ENCODE assay signal across 8 mouse cellular contexts in the genomic region with DNA sequence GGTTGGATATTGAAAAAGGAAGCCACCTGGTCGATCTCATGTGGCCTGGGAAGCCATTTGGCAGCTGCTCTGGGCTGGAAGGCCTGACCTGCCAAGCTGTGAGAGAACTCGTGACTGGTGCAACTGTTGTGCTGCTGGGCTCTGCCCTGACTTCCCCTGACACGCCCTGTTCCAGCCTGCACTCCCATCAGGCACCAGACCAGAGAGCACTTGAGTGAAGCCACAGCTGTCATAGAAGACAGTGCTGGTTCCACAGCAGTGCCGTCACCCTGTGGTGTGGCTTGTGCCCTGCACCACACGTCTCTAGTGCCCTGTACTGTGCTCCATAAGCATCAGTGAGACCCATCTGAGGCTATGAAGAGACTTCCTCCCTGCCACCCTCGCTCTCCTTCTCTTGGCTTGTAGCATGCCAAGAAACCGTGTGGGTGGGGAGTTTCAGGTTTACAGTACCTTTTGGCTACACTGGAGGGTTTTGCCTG.
DNase-seq lines count a peak whose midpoint lies in the region; ATAC-seq and TF ChIP-seq lines count a peak whose summit lies in the region.
"Had no signal": no experiment of that assay in that cellular context is flagged by ENCODE, and none has a peak within 500 bp of the region (broad histone marks: within the 10 kb centered on the region; RNA-seq: fewer than 3 reads in every experiment).

No protein-coding gene starts in this region.

- TF ChIP-seq POLR2A in heart, adult 2 months (IDR thresholded peaks at IDR 0.05; ENCODE audit: insufficient read depth, low read depth, low read length) = peak; percentile 76; the same call in 1 of the 2 replicates

- peak; percentile 99 for TF ChIP-seq EP300 in heart, adult 2 months (IDR thresholded peaks at IDR 0.05; ENCODE audit: insufficient read depth, low read depth, low read length)

- no peak overlapping the region for H3K4me2 ChIP-seq in liver, embryonic 12.5 days
- no peak overlapping the region for H3K4me2 ChIP-seq in liver, embryonic 13.5 days
- no peak overlapping the region for H3K4me2 ChIP-seq in hindbrain, embryonic 13.5 days
- H3K4me2 ChIP-seq: midbrain, embryonic 12.5 days had no signal

- no peak overlapping the region for H3K4me3 ChIP-seq in liver, embryonic 12.5 days
- H3K4me3 ChIP-seq in heart, adult 2 months = no peak overlapping the region
- H3K4me3 ChIP-seq in liver, embryonic 13.5 days (replicated peaks) = no peak overlapping the region
- no peak overlapping the region for H3K4me3 ChIP-seq in hindbrain, embryonic 13.5 days
- H3K4me3 ChIP-seq: midbrain, embryonic 12.5 days had no signal

- no peak overlapping the region for H3K9ac ChIP-seq in liver, embryonic 12.5 days
- H3K9ac ChIP-seq in heart, adult 2 months (ENCODE audit: low read depth, low read length) = no peak overlapping the region
- no peak overlapping the region for H3K9ac ChIP-seq in liver, embryonic 13.5 days
- no peak overlapping the region for H3K9ac ChIP-seq in hindbrain, embryonic 13.5 days
- H3K9ac ChIP-seq: midbrain, embryonic 12.5 days had no signal

- H3K27ac ChIP-seq in liver, embryonic 12.5 days = no peak overlapping the region
- H3K27ac ChIP-seq in heart, adult 2 months = peak overlapping the region; percentile 93
- H3K27ac ChIP-seq in liver, embryonic 13.5 days = no peak overlapping the region
- H3K27ac ChIP-seq in hindbrain, embryonic 13.5 days = no peak overlapping the region
- H3K27ac ChIP-seq: midbrain, embryonic 12.5 days had no signal

- no peaks in the 10 kb centered on the region for H3K27me3 ChIP-seq in liver, embryonic 12.5 days (replicated peaks)
- H3K27me3 ChIP-seq in heart, adult 2 months (ENCODE audit: control insufficient read depth, insufficient read depth, low read length) = no peaks in the 10 kb centered on the region
- no peaks in the 10 kb centered on the region for H3K27me3 ChIP-seq in liver, embryonic 13.5 days
- H3K27me3 ChIP-seq in hindbrain, embryonic 13.5 days = no peaks in the 10 kb centered on the region

- 43% methylated on average over 7 of the region's 7 CpGs for WGBS in liver, embryonic 12.5 days (ENCODE audit: insufficient replicate concordance)
- WGBS in heart, adult 2 months = 18% methylated on average over 7 of the region's 7 CpGs
- 51% methylated on average over 7 of the region's 7 CpGs for WGBS in liver, embryonic 13.5 days (ENCODE audit: insufficient replicate concordance)
- 87% methylated on average over 7 of the region's 7 CpGs for WGBS in hindbrain, embryonic 13.5 days

- no peaks in the 10 kb centered on the region for H3K4me1 ChIP-seq in liver, embryonic 12.5 days
- H3K4me1 ChIP-seq in heart, adult 2 months (ENCODE audit: control insufficient read depth, insufficient read depth, low read length) = peaks cover 40% of the 10 kb centered on the region
- peaks cover 7% of the 10 kb centered on the region; the same call in 1 of the 2 replicates for H3K4me1 ChIP-seq in liver, embryonic 13.5 days (replicated peaks)
- H3K4me1 ChIP-seq in hindbrain, embryonic 13.5 days (replicated peaks) = peaks cover 9% of the 10 kb centered on the region

- H3K36me3 ChIP-seq in liver, embryonic 12.5 days = no peaks in the 10 kb centered on the region
- peaks cover 5% of the 10 kb centered on the region; the same call in 1 of the 2 replicates for H3K36me3 ChIP-seq in heart, adult 2 months (ENCODE audit: control insufficient read depth, insufficient read depth, low read length)
- no peaks in the 10 kb centered on the region for H3K36me3 ChIP-seq in liver, embryonic 13.5 days
- no peaks in the 10 kb centered on the region for H3K36me3 ChIP-seq in hindbrain, embryonic 13.5 days
- H3K36me3 ChIP-seq: midbrain, embryonic 12.5 days had no signal

- intact Hi-C loops in heart, adult 2 months (cut with DNase I) = loop anchor here (1.0 kb wide), 1 partner anchor 139 kb away; no protein-coding TSS in a partner anchor

- DNase-seq in liver = peak; percentile 33
- peak; percentile 35 for DNase-seq in adrenal gland, postnatal 25 days
- DNase-seq in heart, adult 2 months = peak; percentile 77 to 88
- DNase-seq in liver, embryonic 13.5 days = no peak
- peak; percentile 33 for DNase-seq in spleen, adult 12 weeks (ENCODE audit: low spot score)

- H3K9me3 ChIP-seq in liver, embryonic 12.5 days (replicated peaks) = no peaks in the 10 kb centered on the region
- H3K9me3 ChIP-seq in liver, embryonic 13.5 days (replicated peaks) = no peaks in the 10 kb centered on the region
- H3K9me3 ChIP-seq in hindbrain, embryonic 13.5 days = no peaks in the 10 kb centered on the region
- H3K9me3 ChIP-seq: midbrain, embryonic 12.5 days had no signal

- no peaks in the 10 kb centered on the region for H3K79me2 ChIP-seq in heart, adult 2 months (replicated peaks; ENCODE audit: control insufficient read depth, insufficient read depth, low read length)

- no peak for ATAC-seq in liver, embryonic 12.5 days
- peak; percentile 59; the same call in 1 of the 2 replicates for ATAC-seq in liver, embryonic 13.5 days (ENCODE audit: low read depth)
- no peak for ATAC-seq in hindbrain, embryonic 13.5 days (ENCODE audit: low FRiP score)

- TF ChIP-seq CTCF in heart, adult 2 months (IDR thresholded peaks at IDR 0.05) = peak; percentile 44
